Mouse (Mus musculus) spleen, postnatal 14 days (tissue): ENCODE results near the gene Abca9.

ENCODE experiments used
- DNase-seq, 2 experiments: peaks; one replicate each; pipeline ENCODE4 v3.0.0; 2021 to 2022; ENCODE audit warnings: low spot score in 2 of 2

Gene Abca9

DNA sequence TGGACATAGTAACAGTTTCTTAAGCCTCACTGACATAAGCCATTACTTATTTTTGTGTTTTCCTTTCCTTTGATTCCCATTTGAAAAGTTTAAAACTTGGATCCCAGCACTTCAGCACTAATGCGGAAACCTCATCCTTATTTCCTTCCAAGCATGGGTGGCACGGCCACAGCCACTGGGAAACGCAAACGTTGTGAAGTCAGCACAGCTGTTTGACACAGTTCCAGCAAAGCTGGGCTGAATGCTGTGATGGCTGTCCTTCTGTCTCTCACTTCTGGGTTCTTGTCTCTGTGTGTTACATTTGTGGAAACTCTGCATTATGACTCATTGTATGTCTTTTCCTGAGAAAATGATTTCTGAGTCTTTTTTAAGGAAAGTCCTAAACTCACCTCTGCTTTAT is 107.0 kb downstream of the Abca9 start:
- no peak for DNase-seq

DNA sequence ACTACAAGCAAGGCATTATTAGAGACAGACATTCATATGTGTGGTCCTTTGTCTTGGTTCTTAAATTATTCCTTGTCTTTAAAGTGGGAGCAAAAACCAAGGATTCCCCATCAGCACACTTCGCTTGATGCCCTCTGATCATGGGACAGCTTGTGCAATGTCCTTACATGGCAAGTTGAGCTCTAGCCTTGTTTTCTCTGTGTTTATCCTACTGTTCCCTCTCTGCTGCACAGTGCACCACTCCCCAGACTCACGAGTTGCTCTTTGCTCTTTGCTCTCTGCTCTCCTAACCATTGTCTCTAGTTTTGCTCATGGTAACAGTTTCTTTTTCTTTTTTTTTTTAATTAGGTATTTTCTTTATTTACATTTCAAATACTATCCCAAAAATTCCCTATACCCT is 107.9 kb downstream of the Abca9 start:
- DNase-seq = no peak

- no peak for DNase-seq
These were observed 114.3 kb downstream of the Abca9 start for GRCm38 (mm10) chr11:110053681-110054080.
